Mouse (Mus musculus): ENCODE measurements around the gene B3galt6. TPM values are rescaled to one million over a fixed set of nuclear protein-coding genes. Genes with fewer than 3 reads are reported as not detected.

The B3galt6 gene
- polyA plus RNA-seq, 1 experiment from 2014 or later = 11.5 TPM

DNA sequence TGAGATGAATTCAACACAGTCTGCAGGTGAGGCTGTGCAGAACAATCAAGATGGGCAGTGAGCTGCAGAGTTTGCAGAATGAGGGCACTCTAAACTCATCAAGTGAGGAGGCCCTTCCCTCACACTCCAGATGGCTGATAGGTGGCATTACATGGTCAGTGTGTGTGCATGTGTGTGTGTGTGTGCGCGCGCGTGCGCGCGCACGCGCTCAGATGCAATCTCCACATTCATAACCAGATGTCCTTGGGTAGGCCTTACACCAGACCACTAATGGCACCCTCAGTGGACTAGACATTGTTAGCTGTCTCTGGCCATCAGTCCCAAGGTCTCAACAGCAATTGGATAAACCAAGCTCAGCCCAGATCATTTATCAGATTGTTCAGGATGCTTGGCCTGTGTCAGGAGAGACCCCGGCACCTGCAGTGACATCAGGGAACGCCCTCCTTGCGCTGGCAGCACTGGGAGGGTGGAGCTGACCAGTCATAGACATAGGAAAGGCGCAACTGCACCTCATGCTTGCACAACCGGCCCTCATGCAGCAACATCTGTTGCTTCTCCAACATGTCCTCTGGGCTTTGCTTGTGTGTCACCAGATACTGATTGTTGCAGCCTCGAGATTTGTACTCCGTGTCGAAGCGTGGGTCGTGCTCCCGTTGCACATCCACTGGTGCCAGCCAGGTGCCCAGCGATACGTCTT, 1.1 kb downstream of the B3galt6 start:
- H3K36me3 ChIP-seq (ENCODE audit: control insufficient read depth, insufficient read depth, low read length) = peaks cover 6% of the 10 kb centered on the region
- no peak for ATAC-seq (ENCODE audit: insufficient number of reproducible peaks, insufficient read depth, low FRiP score, low read depth)
- H3K27me3 ChIP-seq (ENCODE audit: control insufficient read depth, insufficient read depth, low read length) = no peaks in the 10 kb centered on the region
- 85% methylated on average over 22 of the region's 22 CpGs for WGBS
- H3K27ac ChIP-seq (replicated peaks in 1 of 2; ENCODE audit: control insufficient read depth in 1 of 2, insufficient read depth in 1 of 2, low read depth in 2 of 2, low read length in 2 of 2) = no peak overlapping the region; a peak in 1 of 4 replicates
- H3K9me3 ChIP-seq (ENCODE audit: control insufficient read depth, low read length) = no peaks in the 10 kb centered on the region
- H3K9ac ChIP-seq (ENCODE audit: low read length) = peak overlapping the region; percentile 71
- peak overlapping the region; percentile 69 to 81 for H3K4me3 ChIP-seq (ENCODE audit: control insufficient read depth in 1 of 2, insufficient read depth in 1 of 2, low read depth in 1 of 2, low read length in 2 of 2)
- H3K4me1 ChIP-seq (ENCODE audit: control insufficient read depth in 2 of 2, insufficient read depth in 2 of 2, low read length in 2 of 2) = peaks cover 7 to 23% of the 10 kb centered on the region in 2 experiments
- H3K4me2 ChIP-seq (ENCODE audit: low read length) = peak overlapping the region; percentile 97

GRCm38 (mm10) chr4:155983788-155984187, 8.7 kb downstream of the B3galt6 start:
- H3K4me3 ChIP-seq (ENCODE audit: control insufficient read depth in 1 of 2, insufficient read depth in 1 of 2, low read depth in 1 of 2, low read length in 2 of 2) = no peak overlapping the region
- 0 out of 2 replicates have a peak, but pooled peaks cover 9% of the 10 kb centered on the region for H3K27me3 ChIP-seq (ENCODE audit: control insufficient read depth, insufficient read depth, low read length)
- H3K4me2 ChIP-seq (ENCODE audit: low read length) = no peak overlapping the region
- H3K27ac ChIP-seq (replicated peaks in 1 of 2; ENCODE audit: control insufficient read depth in 1 of 2, insufficient read depth in 1 of 2, low read depth in 2 of 2, low read length in 2 of 2) = no peak overlapping the region
- no peak for ATAC-seq (ENCODE audit: insufficient number of reproducible peaks, insufficient read depth, low FRiP score, low read depth)
- 22% methylated on average over 2 of the region's 2 CpGs for WGBS
- H3K9ac ChIP-seq (ENCODE audit: low read length) = no peak overlapping the region
- no peaks in the 10 kb centered on the region for H3K9me3 ChIP-seq (ENCODE audit: control insufficient read depth, low read length)
- no peaks in the 10 kb centered on the region for H3K36me3 ChIP-seq (ENCODE audit: control insufficient read depth, insufficient read depth, low read length)
- no peaks in the 10 kb centered on the region for H3K4me1 ChIP-seq (ENCODE audit: control insufficient read depth in 2 of 2, insufficient read depth in 2 of 2, low read length in 2 of 2)

DNA sequence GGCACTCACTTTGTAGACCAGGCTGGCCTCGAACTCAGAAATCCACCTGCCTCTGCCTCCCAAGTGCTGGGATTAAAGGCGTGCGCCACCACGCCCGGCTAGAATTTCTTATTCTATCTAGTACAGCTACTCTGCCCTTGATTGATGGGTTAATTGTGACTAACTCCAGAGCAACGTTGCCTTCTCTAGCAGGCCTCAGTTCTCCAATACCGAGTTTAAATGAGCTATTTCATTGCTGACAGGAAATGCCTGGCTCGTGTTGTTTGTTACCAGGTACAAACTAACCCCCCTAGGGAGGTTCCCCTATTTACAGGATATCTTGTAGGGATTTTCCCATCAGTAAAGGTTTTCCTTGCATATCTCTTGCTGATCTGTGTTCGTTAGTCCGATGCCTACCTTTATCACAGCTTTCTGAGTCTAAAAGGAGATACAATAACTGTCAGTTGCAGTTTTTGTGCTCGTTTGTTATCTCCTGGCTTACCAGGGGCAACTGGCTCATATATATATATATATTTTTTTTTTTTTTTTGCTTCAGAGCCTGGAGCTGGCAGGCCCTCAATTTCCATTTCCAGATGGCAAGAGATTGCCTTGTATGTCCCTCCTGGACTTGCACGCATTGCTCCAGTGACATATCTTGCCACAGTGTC, 10.9 kb downstream of the B3galt6 start:
- Histone ChIP-seq H3K4me2 (ENCODE audit: low read length) (no peak overlapping the region), H3K4me3 (ENCODE audit: control insufficient read depth in 1 of 2, insufficient read depth in 1 of 2, low read depth in 1 of 2, low read length in 2 of 2) (no peak overlapping the region), H3K36me3 (ENCODE audit: control insufficient read depth, insufficient read depth, low read length) (no peaks in the 10 kb centered on the region), H3K9ac (ENCODE audit: low read length) (no peak overlapping the region), H3K9me3 (ENCODE audit: control insufficient read depth, low read length) (0 out of 2 replicates have a peak, but pooled peaks cover 3% of the 10 kb centered on the region), H3K4me1 (ENCODE audit: control insufficient read depth in 2 of 2, insufficient read depth in 2 of 2, low read length in 2 of 2) (no peaks in the 10 kb centered on the region), H3K27ac (replicated peaks in 1 of 2; ENCODE audit: control insufficient read depth in 1 of 2, insufficient read depth in 1 of 2, low read depth in 2 of 2, low read length in 2 of 2) (no peak overlapping the region), H3K27me3 (ENCODE audit: control insufficient read depth, insufficient read depth, low read length) (0 out of 2 replicates have a peak, but pooled peaks cover 9% of the 10 kb centered on the region)
- WGBS = 71% methylated on average over 12 of the region's 12 CpGs
- ATAC-seq (ENCODE audit: insufficient number of reproducible peaks, insufficient read depth, low FRiP score, low read depth) = no peak

DNA sequence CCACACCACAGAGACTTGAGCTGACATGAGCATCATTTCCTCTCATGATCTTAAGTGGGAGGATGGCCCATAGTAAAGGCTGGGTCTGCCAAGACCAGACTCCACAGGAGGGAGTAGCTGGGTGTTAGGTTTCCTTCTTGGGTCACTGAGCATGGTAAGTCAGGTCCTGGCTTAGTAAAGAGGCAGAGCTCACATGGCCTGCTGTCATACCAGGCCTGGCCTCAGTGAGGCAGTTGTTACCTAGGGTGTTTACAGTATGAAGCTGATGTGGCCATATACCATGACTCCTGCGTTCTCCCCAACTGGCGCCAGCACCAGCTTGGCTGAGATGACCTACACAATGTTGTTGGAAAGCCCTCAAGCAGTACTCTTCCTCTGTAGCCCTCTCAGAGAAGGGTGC, 19.2 kb downstream of the B3galt6 start:
- no peak overlapping the region for H3K9ac ChIP-seq (ENCODE audit: low read length)
- H3K4me3 ChIP-seq (ENCODE audit: control insufficient read depth in 1 of 2, insufficient read depth in 1 of 2, low read depth in 1 of 2, low read length in 2 of 2) = no peak overlapping the region
- ATAC-seq (ENCODE audit: insufficient number of reproducible peaks, insufficient read depth, low FRiP score, low read depth) = no peak
- H3K4me2 ChIP-seq (ENCODE audit: low read length) = no peak overlapping the region
- no peak overlapping the region for H3K27ac ChIP-seq (replicated peaks in 1 of 2; ENCODE audit: control insufficient read depth in 1 of 2, insufficient read depth in 1 of 2, low read depth in 2 of 2, low read length in 2 of 2)
- no peaks in the 10 kb centered on the region for H3K27me3 ChIP-seq (ENCODE audit: control insufficient read depth, insufficient read depth, low read length)
- WGBS = 73% methylated on average over 2 of the region's 2 CpGs
- no peaks in the 10 kb centered on the region for H3K4me1 ChIP-seq (ENCODE audit: control insufficient read depth in 2 of 2, insufficient read depth in 2 of 2, low read length in 2 of 2)
- 0 out of 2 replicates have a peak, but pooled peaks cover 3% of the 10 kb centered on the region for H3K9me3 ChIP-seq (ENCODE audit: control insufficient read depth, low read length)
- H3K36me3 ChIP-seq (ENCODE audit: control insufficient read depth, insufficient read depth, low read length) = no peaks in the 10 kb centered on the region

GRCm38 (mm10) chr4:155972651-155973050, 19.8 kb downstream of the B3galt6 start:
- ATAC-seq (ENCODE audit: insufficient number of reproducible peaks, insufficient read depth, low FRiP score, low read depth) = no peak
- H3K36me3 ChIP-seq (ENCODE audit: control insufficient read depth, insufficient read depth, low read length) = no peaks in the 10 kb centered on the region
- no peak overlapping the region for H3K4me2 ChIP-seq (ENCODE audit: low read length)
- WGBS = 74% methylated on average over 6 of the region's 6 CpGs
- H3K27me3 ChIP-seq (ENCODE audit: control insufficient read depth, insufficient read depth, low read length) = no peaks in the 10 kb centered on the region
- no peak overlapping the region for H3K4me3 ChIP-seq (ENCODE audit: control insufficient read depth in 1 of 2, insufficient read depth in 1 of 2, low read depth in 1 of 2, low read length in 2 of 2)
- H3K9ac ChIP-seq (ENCODE audit: low read length) = no peak overlapping the region
- H3K4me1 ChIP-seq (ENCODE audit: control insufficient read depth in 2 of 2, insufficient read depth in 2 of 2, low read length in 2 of 2) = no peaks in the 10 kb centered on the region
- 0 out of 2 replicates have a peak, but pooled peaks cover 3% of the 10 kb centered on the region for H3K9me3 ChIP-seq (ENCODE audit: control insufficient read depth, low read length)
- H3K27ac ChIP-seq (replicated peaks in 1 of 2; ENCODE audit: control insufficient read depth in 1 of 2, insufficient read depth in 1 of 2, low read depth in 2 of 2, low read length in 2 of 2) = no peak overlapping the region

GRCm38 (mm10) chr4:155970286-155970685, 22.2 kb downstream of the B3galt6 start:
- no peak overlapping the region for H3K4me2 ChIP-seq (ENCODE audit: low read length)
- H3K27ac ChIP-seq (replicated peaks in 1 of 2; ENCODE audit: control insufficient read depth in 1 of 2, insufficient read depth in 1 of 2, low read depth in 2 of 2, low read length in 2 of 2) = no peak overlapping the region
- H3K4me1 ChIP-seq (ENCODE audit: control insufficient read depth in 2 of 2, insufficient read depth in 2 of 2, low read length in 2 of 2) = no peaks in the 10 kb centered on the region
- no peaks in the 10 kb centered on the region for H3K27me3 ChIP-seq (ENCODE audit: control insufficient read depth, insufficient read depth, low read length)
- no peak for ATAC-seq (ENCODE audit: insufficient number of reproducible peaks, insufficient read depth, low FRiP score, low read depth)
- 78% methylated on average over 5 of the region's 5 CpGs for WGBS
- H3K4me3 ChIP-seq (ENCODE audit: control insufficient read depth in 1 of 2, insufficient read depth in 1 of 2, low read depth in 1 of 2, low read length in 2 of 2) = no peak overlapping the region
- H3K9ac ChIP-seq (ENCODE audit: low read length) = no peak overlapping the region
- peaks cover 12% of the 10 kb centered on the region for H3K36me3 ChIP-seq (ENCODE audit: control insufficient read depth, insufficient read depth, low read length)
- no peaks in the 10 kb centered on the region for H3K9me3 ChIP-seq (ENCODE audit: control insufficient read depth, low read length)

GRCm38 (mm10) chr4:155969043-155969653, 23.3 kb downstream of the B3galt6 start:
- no peaks in the 10 kb centered on the region for H3K27me3 ChIP-seq (ENCODE audit: control insufficient read depth, insufficient read depth, low read length)
- no peaks in the 10 kb centered on the region for H3K9me3 ChIP-seq (ENCODE audit: control insufficient read depth, low read length)
- H3K4me3 ChIP-seq (ENCODE audit: control insufficient read depth in 1 of 2, insufficient read depth in 1 of 2, low read depth in 1 of 2, low read length in 2 of 2) = no peak overlapping the region
- no peaks in the 10 kb centered on the region for H3K4me1 ChIP-seq (ENCODE audit: control insufficient read depth in 2 of 2, insufficient read depth in 2 of 2, low read length in 2 of 2)
- no peak overlapping the region for H3K9ac ChIP-seq (ENCODE audit: low read length)
- H3K36me3 ChIP-seq (ENCODE audit: control insufficient read depth, insufficient read depth, low read length) = peaks cover 21% of the 10 kb centered on the region
- no peak overlapping the region for H3K4me2 ChIP-seq (ENCODE audit: low read length)
- no peak for ATAC-seq (ENCODE audit: insufficient number of reproducible peaks, insufficient read depth, low FRiP score, low read depth)
- WGBS = 61% methylated on average over 13 of the region's 13 CpGs
- no peak overlapping the region for H3K27ac ChIP-seq (replicated peaks in 1 of 2; ENCODE audit: control insufficient read depth in 1 of 2, insufficient read depth in 1 of 2, low read depth in 2 of 2, low read length in 2 of 2)
